Mouse (Mus musculus) stomach, embryonic 14.5 days (tissue): Measurements from ENCODE around the gene Taf8. TPM values are rescaled to one million over a fixed set of nuclear protein-coding genes. Genes with fewer than 3 reads are reported as not detected.

Experiments
- ATAC-seq: fragments of 200-750 bp; cut with Nextera tagmentation; 2 replicates; pipeline ENCODE4 v1.8.0; 2017; ENCODE audit warnings: low read depth, moderate TSS enrichment; ENCODE audit not compliant: insufficient number of reproducible peaks, insufficient read depth, low FRiP score
- H3K27ac ChIP-seq: fragments of 300-500 bp; sonication (generic); 2 replicates; pipeline ENCODE4 v1.5.1; 2014; ENCODE audit warnings: mild to moderate bottlenecking, low read length, moderate library complexity, mixed read lengths
- H3K27me3 ChIP-seq: fragments of 300-500 bp; sonication (generic); 2 replicates; pipeline ENCODE4 v1.6.1; 2014; ENCODE audit warnings: low read length, control low read depth, mixed read lengths; ENCODE audit not compliant: control insufficient read depth, insufficient read depth
- H3K36me3 ChIP-seq: fragments of 300-500 bp; sonication (generic); 2 replicates; pipeline ENCODE4 v1.6.1; 2014; ENCODE audit warnings: mild to moderate bottlenecking, control low read depth, low read length, moderate library complexity, mixed read lengths; ENCODE audit not compliant: control insufficient read depth, insufficient read depth
- H3K4me1 ChIP-seq: fragments of 300-500 bp; sonication (generic); 2 replicates; pipeline ENCODE4 v1.6.1; 2014; ENCODE audit warnings: low read length, control low read depth, mixed read lengths; ENCODE audit not compliant: control insufficient read depth, insufficient read depth
- H3K4me2 ChIP-seq: fragments of 300-500 bp; sonication (generic); replicated peaks from 2 replicates; pipeline ENCODE4 v1.6.1; 2014; ENCODE audit warnings: low read depth, low read length, control low read depth
- H3K4me3 ChIP-seq: fragments of 300-500 bp; sonication (generic); 2 replicates; pipeline ENCODE4 v1.5.1; 2014; ENCODE audit warnings: low read depth, low read length, control low read depth
- H3K9ac ChIP-seq: fragments of 300-500 bp; sonication (generic); replicated peaks from 2 replicates; pipeline ENCODE4 v1.6.1; 2014; ENCODE audit warnings: low read depth, mild to moderate bottlenecking, control low read depth, low read length, moderate library complexity, mixed read lengths
- H3K9me3 ChIP-seq: fragments of 300-500 bp; sonication (generic); 2 replicates; pipeline ENCODE4 v1.6.1; 2016; ENCODE audit warnings: low read depth, low read length, control low read depth; ENCODE audit not compliant: control insufficient read depth
- WGBS: fragments of 180-500 bp; shearing (Covaris S2); extraction: QIAGEN DNeasy Blood & Tissue Kit; methylation state at CpG from one replicate; pipeline ENCODE4 v1.1.7; 2014; 5-methylcytosine and 5-hydroxymethylcytosine counted together
- polyA plus RNA-seq: library from polyadenylated mRNA; unstranded; fragments of >200 nt; fragmentation: Nextera tagmentation; extraction: Ambion mirVana; gene quantifications from 2 replicates; pipeline ENCODE4 v1.2.1, GENCODE M21; 2014

The Taf8 gene
- polyA plus RNA-seq, 1 experiment from 2014 or later, result 27.3 TPM

DNA sequence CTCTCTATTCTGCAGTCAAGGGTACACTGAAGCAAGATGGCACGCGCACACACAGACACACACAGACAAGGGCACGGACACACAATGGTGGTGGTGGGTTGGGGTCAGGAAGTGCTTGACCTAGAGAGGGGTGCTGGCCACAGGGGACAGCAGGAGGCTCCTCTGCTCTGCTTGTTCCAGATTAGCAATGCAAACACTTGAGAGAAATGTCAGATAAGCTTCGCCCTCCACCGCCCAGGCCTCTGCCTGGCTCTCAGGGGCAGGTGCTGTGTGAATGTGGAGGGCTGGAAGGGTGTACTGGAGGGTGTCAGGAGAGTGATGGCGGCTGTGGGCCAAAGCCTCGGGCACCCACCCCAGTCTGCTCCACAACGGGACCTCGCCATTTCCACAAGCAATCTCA, 56.1 kb downstream of the Taf8 start:
- H3K27ac ChIP-seq, result no peak overlapping the region
- WGBS, result 62% methylated on average over 9 of the region's 9 CpGs
- no peak for ATAC-seq

DNA sequence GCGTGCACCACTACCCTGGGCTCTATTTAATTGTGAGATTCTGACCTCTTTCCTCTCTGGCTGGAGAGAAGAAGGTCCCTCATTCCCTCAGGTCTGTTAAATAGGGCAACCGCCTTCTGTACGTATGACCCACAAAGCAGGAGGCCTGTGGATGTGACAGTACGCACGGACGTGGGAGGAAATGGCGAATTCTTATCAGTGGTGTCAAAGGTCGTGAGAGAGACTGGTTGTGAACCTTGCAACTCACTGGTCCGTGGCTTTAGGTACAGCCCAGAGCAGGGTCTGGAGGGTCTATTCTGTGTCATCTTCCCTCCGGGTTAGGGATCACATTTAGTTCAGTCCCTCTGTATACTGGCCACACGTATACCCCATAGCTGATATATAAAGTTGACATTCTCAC, 56.6 kb downstream of the Taf8 start:
- Histone ChIP-seq H3K4me2 (no peak overlapping the region), H3K4me1 (peaks cover 32% of the 10 kb centered on the region), H3K27ac (no peak overlapping the region), H3K4me3 (no peak overlapping the region), H3K36me3 (no peaks in the 10 kb centered on the region), H3K9me3 (no peaks in the 10 kb centered on the region), H3K27me3 (no peaks in the 10 kb centered on the region), H3K9ac (no peak overlapping the region)
- no peak for ATAC-seq
- 56% methylated on average over 11 of the region's 11 CpGs for WGBS

More for the DNA sequence above, 56.1 kb downstream of the Taf8 start:
- Histone ChIP-seq H3K36me3 (no peaks in the 10 kb centered on the region), H3K27me3 (no peaks in the 10 kb centered on the region), H3K4me1 (peaks cover 35% of the 10 kb centered on the region), H3K4me3 (no peak overlapping the region), H3K4me2 (no peak overlapping the region), H3K9ac (no peak overlapping the region), H3K9me3 (no peaks in the 10 kb centered on the region)

DNA sequence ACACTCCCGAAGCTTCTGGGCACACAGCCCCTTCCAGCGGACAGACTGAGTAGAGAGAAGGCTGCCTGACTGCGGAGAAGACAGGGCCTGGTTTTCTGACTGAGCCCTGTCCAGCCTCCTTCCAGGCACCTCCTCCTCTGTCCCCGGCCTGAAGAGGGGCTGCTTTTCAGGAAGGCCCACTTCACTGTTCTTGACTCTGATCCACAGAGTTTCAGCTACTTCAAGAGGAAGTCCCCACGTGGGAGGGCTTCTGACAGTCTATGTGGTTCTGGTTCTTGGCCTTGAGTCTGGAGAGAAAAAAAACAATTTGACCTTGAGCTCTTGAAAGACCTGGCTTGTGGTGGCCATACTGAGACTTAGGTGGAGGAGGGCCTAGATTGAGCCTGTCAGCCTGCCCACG, 58.0 kb downstream of the Taf8 start:
- Histone ChIP-seq H3K4me2 (no peak overlapping the region), H3K27ac (no peak overlapping the region), H3K9ac (no peak overlapping the region), H3K4me3 (no peak overlapping the region), H3K36me3 (no peaks in the 10 kb centered on the region), H3K9me3 (no peaks in the 10 kb centered on the region), H3K27me3 (no peaks in the 10 kb centered on the region), H3K4me1 (peaks cover 24% of the 10 kb centered on the region)
- no peak for ATAC-seq
- 66% methylated on average over 6 of the region's 6 CpGs for WGBS

- H3K4me3 ChIP-seq, result no peak overlapping the region
- H3K27me3 ChIP-seq, result no peaks in the 10 kb centered on the region
- H3K9me3 ChIP-seq, result no peaks in the 10 kb centered on the region
- 83% methylated on average over 3 of the region's 3 CpGs for WGBS
- H3K36me3 ChIP-seq, result no peaks in the 10 kb centered on the region
- H3K4me1 ChIP-seq, result peaks cover 11% of the 10 kb centered on the region; the same call in 1 of the 2 replicates
- no peak overlapping the region for H3K4me2 ChIP-seq
- H3K27ac ChIP-seq, result no peak overlapping the region
- ATAC-seq, result no peak
- no peak overlapping the region for H3K9ac ChIP-seq
Observed at GRCm38 (mm10) chr17:47442271-47442670, 59.8 kb downstream of the Taf8 start.

- Histone ChIP-seq H3K36me3 (no peaks in the 10 kb centered on the region), H3K4me2 (no peak overlapping the region), H3K9me3 (no peaks in the 10 kb centered on the region), H3K4me1 (peaks cover 15% of the 10 kb centered on the region; the same call in 1 of the 2 replicates), H3K27me3 (0 out of 2 replicates have a peak, but pooled peaks cover 1% of the 10 kb centered on the region), H3K4me3 (no peak overlapping the region), H3K9ac (no peak overlapping the region), H3K27ac (no peak overlapping the region)
- WGBS, result 60% methylated on average over 19 of the region's 19 CpGs
- no peak for ATAC-seq
Observed at GRCm38 (mm10) chr17:47441296-47442051, 60.6 kb downstream of the Taf8 start.

GRCm38 (mm10) chr17:47440359-47440890, 61.7 kb downstream of the Taf8 start:
- H3K9me3 ChIP-seq, result no peaks in the 10 kb centered on the region
- peak overlapping the region; percentile 13; the same call in 1 of the 2 replicates for H3K27ac ChIP-seq
- WGBS, result 22% methylated on average over 9 of the region's 9 CpGs
- H3K36me3 ChIP-seq, result no peaks in the 10 kb centered on the region
- H3K9ac ChIP-seq, result no peak overlapping the region
- H3K4me3 ChIP-seq, result no peak overlapping the region
- H3K27me3 ChIP-seq, result 0 out of 2 replicates have a peak, but pooled peaks cover 3% of the 10 kb centered on the region
- H3K4me1 ChIP-seq, result peaks cover 18% of the 10 kb centered on the region; the same call in 1 of the 2 replicates
- H3K4me2 ChIP-seq, result no peak overlapping the region
- ATAC-seq, result no peak

DNA sequence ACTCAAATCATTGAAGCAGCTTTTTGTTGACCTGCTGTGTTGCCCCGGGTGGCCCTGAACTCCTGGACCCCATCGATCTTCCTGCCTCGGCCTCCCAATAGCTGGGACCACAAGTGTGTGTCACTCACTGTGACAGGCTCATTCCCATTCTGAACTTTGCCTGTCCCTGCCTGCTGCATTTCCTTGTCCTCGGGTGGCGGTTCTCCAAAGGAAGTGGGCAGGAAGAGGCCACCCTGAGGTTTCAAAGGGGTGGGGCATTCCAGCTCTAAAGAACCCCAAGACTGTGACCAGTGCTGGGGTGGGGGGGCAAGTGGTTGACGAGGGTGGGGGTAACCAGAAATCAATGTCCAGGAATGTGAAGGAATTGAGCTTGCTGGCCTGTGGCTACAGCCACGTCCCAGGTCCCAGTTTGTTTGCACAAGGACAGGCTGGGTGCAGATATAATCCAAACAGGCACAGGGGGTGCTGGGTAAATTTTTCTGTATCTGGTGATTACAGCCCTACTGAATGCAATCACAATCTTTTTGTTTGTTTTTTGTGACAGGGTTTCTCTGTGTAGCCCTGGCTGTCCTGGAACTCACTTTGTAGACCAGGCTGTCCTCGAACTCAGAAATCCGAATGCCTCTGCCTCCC, 62.6 kb downstream of the Taf8 start:
- no peak overlapping the region for H3K9ac ChIP-seq
- no peak overlapping the region for H3K4me3 ChIP-seq
- no peaks in the 10 kb centered on the region for H3K36me3 ChIP-seq
- H3K4me1 ChIP-seq, result peaks cover 18% of the 10 kb centered on the region; the same call in 1 of the 2 replicates
- peak overlapping the region; percentile 13; the same call in 1 of the 2 replicates for H3K27ac ChIP-seq
- peak; percentile 35 for ATAC-seq
- H3K9me3 ChIP-seq, result no peaks in the 10 kb centered on the region
- WGBS, result 35% methylated on average over 9 of the region's 9 CpGs
- peak overlapping the region; percentile 57; the same call in 1 of the 2 replicates for H3K4me2 ChIP-seq
- H3K27me3 ChIP-seq, result 0 out of 2 replicates have a peak, but pooled peaks cover 3% of the 10 kb centered on the region

- H3K27me3 ChIP-seq, result 0 out of 2 replicates have a peak, but pooled peaks cover 3% of the 10 kb centered on the region
Observed at GRCm38 (mm10) chr17:47438611-47439010, 63.5 kb downstream of the Taf8 start.

More at GRCm38 (mm10) chr17:47438611-47439010, 63.5 kb downstream of the Taf8 start:
- H3K4me3 ChIP-seq, result peak overlapping the region; percentile 44; the same call in 1 of the 2 replicates
- no peak for ATAC-seq
- peak overlapping the region; percentile 57 for H3K4me2 ChIP-seq
- H3K4me1 ChIP-seq, result peaks cover 18% of the 10 kb centered on the region; the same call in 1 of the 2 replicates
- H3K9me3 ChIP-seq, result no peaks in the 10 kb centered on the region
- peak overlapping the region; percentile 1; the same call in 1 of the 2 replicates for H3K27ac ChIP-seq
- no peak overlapping the region for H3K9ac ChIP-seq
- WGBS, result 53% methylated on average over 6 of the region's 6 CpGs
- H3K36me3 ChIP-seq, result no peaks in the 10 kb centered on the region
